Mouse (Mus musculus): ENCODE results near the gene Usp37.

Usp37 gene

GRCm38 (mm10) chr1:74460273-74460672 lies 83.8 kb downstream of the Usp37 start:
- DNase-seq (ENCODE audit: low spot score): no peak

GRCm38 (mm10) chr1:74452611-74453045 lies 91.5 kb downstream of the Usp37 start:
- DNase-seq (ENCODE audit: low spot score): no peak

GRCm38 (mm10) chr1:74444538-74444937 lies 99.5 kb downstream of the Usp37 start:
- no peak for DNase-seq (ENCODE audit: low spot score)

- no peak for DNase-seq (ENCODE audit: low spot score)
These were observed 104.8 kb downstream of the Usp37 start for GRCm38 (mm10) chr1:74439166-74439876.

- DNase-seq (ENCODE audit: low spot score): no peak
These were observed 106.2 kb downstream of the Usp37 start for GRCm38 (mm10) chr1:74437702-74438427.

GRCm38 (mm10) chr1:74435563-74435962 lies 108.5 kb downstream of the Usp37 start:
- DNase-seq (ENCODE audit: low spot score): no peak

- DNase-seq (ENCODE audit: low spot score): no peak
These were observed 109.5 kb downstream of the Usp37 start for GRCm38 (mm10) chr1:74434596-74434995.

GRCm38 (mm10) chr1:74433220-74433619 lies 110.9 kb downstream of the Usp37 start:
- DNase-seq (ENCODE audit: low spot score): no peak

GRCm38 (mm10) chr1:74425845-74426244 lies 118.2 kb downstream of the Usp37 start:
- no peak for DNase-seq (ENCODE audit: low spot score)

- DNase-seq (ENCODE audit: low spot score): no peak
These were observed 120.9 kb downstream of the Usp37 start for GRCm38 (mm10) chr1:74423147-74423546.

GRCm38 (mm10) chr1:74419440-74419794 lies 124.7 kb downstream of the Usp37 start:
- DNase-seq (ENCODE audit: low spot score): no peak

- DNase-seq (ENCODE audit: low spot score): no peak
These were observed 125.2 kb downstream of the Usp37 start for GRCm38 (mm10) chr1:74418747-74419439.

- DNase-seq (ENCODE audit: low spot score): no peak
These were observed 128.9 kb downstream of the Usp37 start for GRCm38 (mm10) chr1:74415143-74415542.

- DNase-seq (ENCODE audit: low spot score): no peak
These were observed 131.4 kb downstream of the Usp37 start for GRCm38 (mm10) chr1:74412711-74413110.

- no peak for DNase-seq (ENCODE audit: low spot score)
These were observed 132.2 kb downstream of the Usp37 start for GRCm38 (mm10) chr1:74411753-74412325.

GRCm38 (mm10) chr1:74408589-74409504 lies 135.2 kb downstream of the Usp37 start, which contains the start of gene Vil1:
Vil1 (plus strand) TSS chr1:74409376.
- no peak for DNase-seq (ENCODE audit: low spot score)

- DNase-seq (ENCODE audit: low spot score): no peak
These were observed 139.9 kb downstream of the Usp37 start for GRCm38 (mm10) chr1:74404206-74404605.

GRCm38 (mm10) chr1:74401015-74401702 lies 142.9 kb downstream of the Usp37 start:
- DNase-seq (ENCODE audit: low spot score): no peak

- DNase-seq (ENCODE audit: low spot score): no peak
These were observed 143.6 kb downstream of the Usp37 start for GRCm38 (mm10) chr1:74400531-74400930.

- DNase-seq (ENCODE audit: low spot score): peak; percentile 71
These were observed 146.1 kb downstream of the Usp37 start for GRCm38 (mm10) chr1:74397919-74398451.

All from spleen, adult 12 weeks (tissue).